Mouse (Mus musculus) ES-Bruce4 (cell line): ENCODE measurements around the gene Rela.

ENCODE experiments used
- CTCF ChIP-seq: IDR thresholded peaks from one replicate; pipeline ENCODE4 v1.8.1; 2011; ENCODE audit warnings: low read depth, low read length
- EP300 ChIP-seq: IDR thresholded peaks from 2 replicates; pipeline ENCODE4 v1.6.1; 2011; ENCODE audit warnings: low read depth, low read length; ENCODE audit not compliant: insufficient read depth
- POLR2A ChIP-seq: IDR thresholded peaks from one replicate; pipeline ENCODE4 v1.8.1; 2011; ENCODE audit warnings: low read length; ENCODE audit not compliant: insufficient read depth

GRCm38 (mm10) chr19:5684985-5685384, 47.7 kb downstream of the Rela start:
- TF ChIP-seq EP300: no peak
- TF ChIP-seq CTCF: no peak
- TF ChIP-seq POLR2A: no peak
